Mouse (Mus musculus) ES-E14 (cell line): ENCODE measurements at regions not wholly inside any gene's neighbourhood (a gene's known extent, or its start where the extent isn't known, plus 50 kb on each side); places are given as distances from the start of the nearest gene placed in this dataset.

ENCODE experiments used
- CHD2 ChIP-seq: IDR thresholded peaks from 2 replicates; pipeline ENCODE4 v1.6.1; 2014; ENCODE audit warnings: mild to moderate bottlenecking, low read depth, low read length, inconsistent platforms
- ZC3H11A ChIP-seq: IDR thresholded peaks from 2 replicates; pipeline ENCODE4 v1.6.1; 2012; ENCODE audit warnings: low read depth, mild to moderate bottlenecking, inconsistent platforms, low read length, borderline replicate concordance

DNA sequence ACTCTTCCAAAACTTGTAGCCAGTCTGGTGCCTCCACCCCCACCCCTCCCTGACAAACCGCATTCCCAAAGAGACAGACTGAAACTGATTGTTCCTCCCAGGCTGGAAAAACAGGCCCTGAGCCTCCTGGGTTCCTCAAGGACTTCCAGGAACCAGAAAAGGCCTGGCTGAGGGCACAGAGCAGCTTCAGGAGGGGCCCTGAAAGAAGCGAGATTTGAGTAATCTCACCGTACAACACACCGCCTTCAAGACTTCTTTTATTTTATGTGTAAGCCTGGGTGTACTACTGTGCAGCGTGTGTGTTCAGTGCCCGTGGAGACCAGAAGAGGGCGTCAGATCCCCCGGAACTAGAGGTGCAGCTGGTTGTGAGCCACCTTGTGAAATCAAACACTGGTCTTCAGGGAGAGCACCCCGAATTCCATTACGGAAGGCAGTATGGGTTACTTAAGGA is 96.4 kb upstream of the Errfi1 start:
- TF ChIP-seq ZC3H11A (no peak), CHD2 (no peak)
